Mouse (Mus musculus): ENCODE data around the gene Klrb1b.

GRCm38 (mm10) chr6:128844586-128845080 lies 18.5 kb upstream of the Klrb1b start:
- TF ChIP-seq CTCF (IDR thresholded peaks at IDR 0.05; ENCODE audit: borderline replicate concordance, control insufficient read depth, extremely low read depth, insufficient read depth, low read length, poor library complexity) (no peak), POLR2A (IDR thresholded peaks at IDR 0.05; ENCODE audit: control insufficient read depth, extremely low read depth, insufficient read depth, low read length, poor library complexity) (no peak)

All from thymus, adult 2 months (tissue).